ENCODE assay signal across 10 mouse cellular contexts in the genomic region with DNA sequence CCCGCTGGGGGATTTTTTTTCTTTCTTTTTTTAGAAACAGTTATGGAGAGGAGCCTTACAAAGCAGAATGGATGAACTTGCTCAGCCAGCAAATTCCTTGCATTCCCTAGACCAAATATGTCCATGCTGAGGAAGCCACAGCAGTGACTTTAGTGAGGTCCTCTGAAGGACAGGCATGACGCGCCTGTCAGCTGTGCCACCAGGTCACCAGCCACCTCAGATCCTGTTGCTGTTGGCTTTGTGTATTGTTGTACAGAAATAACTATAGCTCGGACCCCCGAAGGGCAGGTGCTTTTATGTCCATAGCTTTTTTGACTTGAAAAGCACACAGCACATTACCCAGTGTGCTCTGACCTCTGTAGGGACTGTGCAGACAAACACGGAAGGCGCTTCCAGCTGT. TPM values are rescaled to one million over a fixed set of nuclear protein-coding genes. Genes with fewer than 3 reads are reported as not detected.
DNase-seq lines count a peak whose midpoint lies in the region; ATAC-seq and TF ChIP-seq lines count a peak whose summit lies in the region.
"Had no signal": no experiment of that assay in that cellular context is flagged by ENCODE, and none has a peak within 500 bp of the region (broad histone marks: within the 10 kb centered on the region; RNA-seq: fewer than 3 reads in every experiment).

No protein-coding gene starts in this region.

- intact Hi-C loops in heart, adult 2 months (cut with DNase I): loop anchor here (1.0 to 10.0 kb wide), 6 partner anchors 65 to 944 kb away; partner anchors contain the start of genes Edn1 and Hivep1

- no peak overlapping the region for H3K9ac ChIP-seq in midbrain, embryonic 14.5 days (replicated peaks; ENCODE audit: low read length)
- peak overlapping the region; percentile 12; the same call in 1 of the 2 replicates for H3K9ac ChIP-seq in heart, adult 2 months (ENCODE audit: low read depth, low read length)
- no peak overlapping the region for H3K9ac ChIP-seq in kidney, postnatal 0 days (ENCODE audit: low read depth, low read length)
- H3K9ac ChIP-seq in stomach, embryonic 16.5 days (ENCODE audit: low read length): no peak overlapping the region

- TF ChIP-seq POLR2A in heart, adult 2 months (IDR thresholded peaks at IDR 0.05; ENCODE audit: insufficient read depth, low read depth, low read length): peak; percentile 38; the same call in 1 of the 2 replicates

- H3K4me1 ChIP-seq in midbrain, embryonic 10.5 days: peaks cover 38% of the 10 kb centered on the region
- peaks cover 5% of the 10 kb centered on the region; the same call in 1 of the 2 replicates for H3K4me1 ChIP-seq in midbrain, embryonic 14.5 days (ENCODE audit: control insufficient read depth, insufficient read depth, low read length)
- peaks cover 7% of the 10 kb centered on the region for H3K4me1 ChIP-seq in heart, adult 2 months (ENCODE audit: control insufficient read depth, insufficient read depth, low read length)
- peaks cover 11% of the 10 kb centered on the region for H3K4me1 ChIP-seq in kidney, postnatal 0 days (replicated peaks; ENCODE audit: insufficient read depth, low read length)
- peaks cover 13% of the 10 kb centered on the region; the same call in 1 of the 2 replicates for H3K4me1 ChIP-seq in stomach, embryonic 16.5 days (ENCODE audit: control insufficient read depth, insufficient read depth, low read length)

- no peak for ATAC-seq in midbrain, embryonic 14.5 days (ENCODE audit: low FRiP score, low TSS enrichment)
- ATAC-seq in kidney, postnatal 0 days (replicated peaks; ENCODE audit: low FRiP score, low read depth): peak; percentile 65
- ATAC-seq in stomach, embryonic 16.5 days (ENCODE audit: insufficient read depth, low FRiP score): peak; percentile 57; the same call in 1 of the 2 replicates
- no peak for ATAC-seq in erythroblast, adult 5-6 weeks (replicated peaks; ENCODE audit: low FRiP score, poor library complexity, severe bottlenecking)

- DNase-seq in midbrain, embryonic 10.5 days (ENCODE audit: low spot score): peak; percentile 19
- DNase-seq in midbrain, embryonic 14.5 days: no peak
- peak; percentile 54 to 75 for DNase-seq in heart, adult 2 months
- peak; percentile 82 for DNase-seq in kidney, postnatal 0 days (ENCODE audit: low spot score)
- DNase-seq in thymus, postnatal 10 days (ENCODE audit: low spot score in 2 of 2): no peak
- no peak for DNase-seq in thymus, adult 18-20 months

- TF ChIP-seq EP300 in heart, adult 2 months (IDR thresholded peaks at IDR 0.05; ENCODE audit: insufficient read depth, low read depth, low read length): peak; percentile 87; the same call in 1 of the 2 replicates

- H3K4me2 ChIP-seq in midbrain, embryonic 14.5 days (ENCODE audit: low read length): no peak overlapping the region
- H3K4me2 ChIP-seq in kidney, postnatal 0 days (ENCODE audit: low read length): no peak overlapping the region
- H3K4me2 ChIP-seq in stomach, embryonic 16.5 days (ENCODE audit: low read depth, low read length): no peak overlapping the region

- 72% methylated on average over 7 of the region's 7 CpGs for WGBS in midbrain, embryonic 10.5 days
- WGBS in midbrain, embryonic 14.5 days: 76% methylated on average over 7 of the region's 7 CpGs
- WGBS in heart, adult 2 months: 22% methylated on average over 7 of the region's 7 CpGs
- 36% methylated on average over 7 of the region's 7 CpGs for WGBS in kidney, postnatal 0 days
- 52% methylated on average over 7 of the region's 7 CpGs for WGBS in stomach, embryonic 16.5 days

- no peaks in the 10 kb centered on the region for H3K79me2 ChIP-seq in heart, adult 2 months (replicated peaks; ENCODE audit: control insufficient read depth, insufficient read depth, low read length)

- H3K27me3 ChIP-seq in midbrain, embryonic 10.5 days (ENCODE audit: low read depth, poor library complexity, severe bottlenecking): no peaks in the 10 kb centered on the region
- no peaks in the 10 kb centered on the region for H3K27me3 ChIP-seq in midbrain, embryonic 14.5 days (ENCODE audit: control insufficient read depth, insufficient read depth, low read length)
- no peaks in the 10 kb centered on the region for H3K27me3 ChIP-seq in heart, adult 2 months (ENCODE audit: control insufficient read depth, insufficient read depth, low read length)
- no peaks in the 10 kb centered on the region for H3K27me3 ChIP-seq in kidney, postnatal 0 days (ENCODE audit: insufficient read depth, low read length)
- no peaks in the 10 kb centered on the region for H3K27me3 ChIP-seq in stomach, embryonic 16.5 days (ENCODE audit: control insufficient read depth, insufficient read depth, low read length)
- H3K27me3 ChIP-seq: megakaryocyte, embryonic 14.5 days had no signal

- no peak overlapping the region for H3K4me3 ChIP-seq in midbrain, embryonic 10.5 days
- H3K4me3 ChIP-seq in midbrain, embryonic 14.5 days (replicated peaks; ENCODE audit: low read depth, low read length): no peak overlapping the region
- H3K4me3 ChIP-seq in heart, adult 2 months: no peak overlapping the region
- no peak overlapping the region for H3K4me3 ChIP-seq in kidney, postnatal 0 days (replicated peaks; ENCODE audit: low read depth, low read length)
- no peak overlapping the region for H3K4me3 ChIP-seq in stomach, embryonic 16.5 days (replicated peaks; ENCODE audit: low read length)
- H3K4me3 ChIP-seq: forebrain, embryonic 10.5 days; megakaryocyte, embryonic 14.5 days had no signal

- peak overlapping the region; percentile 17; the same call in 1 of the 2 replicates for H3K27ac ChIP-seq in midbrain, embryonic 10.5 days (replicated peaks)
- no peak overlapping the region for H3K27ac ChIP-seq in midbrain, embryonic 14.5 days (replicated peaks; ENCODE audit: low read depth, low read length)
- peak overlapping the region; percentile 91 for H3K27ac ChIP-seq in heart, adult 2 months
- H3K27ac ChIP-seq in kidney, postnatal 0 days: peak overlapping the region; percentile 75
- peak overlapping the region; percentile 67 for H3K27ac ChIP-seq in stomach, embryonic 16.5 days (ENCODE audit: low read length)
- H3K27ac ChIP-seq: forebrain, embryonic 10.5 days had no signal

- TF ChIP-seq CTCF in heart, adult 2 months (IDR thresholded peaks at IDR 0.05): no peak
- no peak for TF ChIP-seq CTCF in kidney, postnatal 0 days (IDR thresholded peaks at IDR 0.05; ENCODE audit: low read depth)

- H3K36me3 ChIP-seq in midbrain, embryonic 10.5 days: no peaks in the 10 kb centered on the region
- no peaks in the 10 kb centered on the region for H3K36me3 ChIP-seq in midbrain, embryonic 14.5 days (ENCODE audit: control insufficient read depth, insufficient read depth, low read length)
- peaks cover 2% of the 10 kb centered on the region for H3K36me3 ChIP-seq in heart, adult 2 months (ENCODE audit: control insufficient read depth, insufficient read depth, low read length)
- H3K36me3 ChIP-seq in kidney, postnatal 0 days (ENCODE audit: insufficient read depth, low read length): no peaks in the 10 kb centered on the region
- no peaks in the 10 kb centered on the region for H3K36me3 ChIP-seq in stomach, embryonic 16.5 days (ENCODE audit: control insufficient read depth, insufficient read depth, low read length)
- H3K36me3 ChIP-seq: forebrain, embryonic 10.5 days had no signal

- no peaks in the 10 kb centered on the region for H3K9me3 ChIP-seq in midbrain, embryonic 10.5 days (replicated peaks)
- no peaks in the 10 kb centered on the region for H3K9me3 ChIP-seq in midbrain, embryonic 14.5 days (ENCODE audit: control insufficient read depth, low read length)
- H3K9me3 ChIP-seq in kidney, postnatal 0 days (replicated peaks; ENCODE audit: low read length): no peaks in the 10 kb centered on the region
- H3K9me3 ChIP-seq in stomach, embryonic 16.5 days (replicated peaks; ENCODE audit: control insufficient read depth, low read length): no peaks in the 10 kb centered on the region
- H3K9me3 ChIP-seq: forebrain, embryonic 10.5 days; megakaryocyte, embryonic 14.5 days had no signal

RNA-seq across cellular contexts. Expression of gene Tmem170b, which starts 38.1 kb away (rescaled TPM):
- polyA plus RNA-seq in midbrain, embryonic 10.5 days (2016; fragmentation: Nextera tagmentation; extraction: Ambion mirVana): 13.4 and 19.5 TPM in 2 replicates
- 57.0 and 66.1 TPM in 2 replicates for polyA plus RNA-seq in midbrain, embryonic 14.5 days (2014; fragmentation: Nextera tagmentation; extraction: Ambion mirVana)
- 10 to 100 TPM; 22.0 to 27.1 TPM for total RNA-seq in heart, adult 2 months (2021)
- polyA plus RNA-seq in heart, adult 2 months (2012; rRNA removed): 3.6 and 7.1 TPM in 2 replicates
- polyA plus RNA-seq in kidney, postnatal 0 days (2015; fragmentation: Nextera tagmentation; extraction: Ambion mirVana): 6.8 and 7.0 TPM in 2 replicates
- 9.4 and 10.1 TPM in 2 replicates for polyA plus RNA-seq in stomach, embryonic 16.5 days (2015; fragmentation: Nextera tagmentation; extraction: Ambion mirVana)
- 7.7 and 9.4 TPM in 2 replicates for total RNA-seq in erythroblast, adult 5-6 weeks (2015; ENCODE audit: low replicate concordance)
- 7.1 and 8.5 TPM in 2 replicates for total RNA-seq in erythroblast, adult 5-6 weeks (2017; ENCODE audit: low replicate concordance)

Comparison
In these comparisons a context has a peak if more than half of its experiments do, and no peak if none do; other contexts are left out.
1. DNase-seq: peak in midbrain, embryonic 10.5 days (single experiment), heart, adult 2 months (2 of 2) and kidney, postnatal 0 days (single experiment); none in midbrain, embryonic 14.5 days (single experiment), thymus, postnatal 10 days (0 of 2) and thymus, adult 18-20 months (0 of 2).
2. ATAC-seq: peak in kidney, postnatal 0 days (single experiment) and stomach, embryonic 16.5 days (single experiment); none in midbrain, embryonic 14.5 days (single experiment) and erythroblast, adult 5-6 weeks (single experiment).